Mouse (Mus musculus): ENCODE data around the gene Raver1. TPM values are rescaled to one million over a fixed set of nuclear protein-coding genes. Genes with fewer than 3 reads are reported as not detected.

Gene Raver1
- polyA plus RNA-seq, 1 experiment = 49.2 TPM

DNA sequence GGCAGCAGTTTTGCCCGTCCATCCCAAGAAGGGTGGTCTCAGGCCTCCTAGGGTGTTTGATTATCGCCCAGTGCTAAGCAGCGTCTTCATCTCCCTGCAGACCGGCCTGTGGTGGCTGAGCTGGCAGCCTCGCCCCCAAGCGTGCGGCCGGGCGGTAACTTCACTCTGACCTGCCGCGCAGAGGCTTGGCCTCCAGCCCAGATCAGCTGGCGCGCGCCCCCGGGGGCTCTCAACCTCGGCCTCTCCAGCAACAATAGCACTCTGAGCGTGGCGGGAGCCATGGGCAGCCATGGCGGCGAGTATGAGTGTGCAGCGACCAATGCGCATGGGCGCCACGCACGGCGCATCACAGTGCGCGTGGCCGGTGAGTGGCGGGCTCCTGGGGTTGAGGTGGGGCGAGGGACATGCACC, 54.3 kb downstream of the Raver1 start:
- no peaks in the 10 kb centered on the region for H3K79me2 ChIP-seq (ENCODE audit: control insufficient read depth, insufficient read depth)
- no peak for TF ChIP-seq MAX (IDR thresholded peaks at IDR 0.05)
- TF ChIP-seq USF1 (IDR thresholded peaks at IDR 0.05; ENCODE audit: low read depth) = no peak
- no peak for TF ChIP-seq MYOG (IDR thresholded peaks at IDR 0.05; ENCODE audit: control insufficient read depth, extremely low read depth, insufficient read length)
- TF ChIP-seq FOSL1 (IDR thresholded peaks at IDR 0.05; ENCODE audit: insufficient read depth, low read length, poor library complexity, severe bottlenecking) = no peak
- no peak for TF ChIP-seq MYOD1 (IDR thresholded peaks at IDR 0.05; ENCODE audit: control insufficient read depth, insufficient read length, low read depth)
- TF ChIP-seq CTCF (IDR thresholded peaks at IDR 0.05; ENCODE audit: control insufficient read depth, insufficient read depth, insufficient read length) = no peak
- TF ChIP-seq CEBPB (IDR thresholded peaks at IDR 0.05; ENCODE audit: low read depth) = no peak
- H3K27me3 ChIP-seq (ENCODE audit: control insufficient read depth, insufficient read depth, insufficient read length) = peaks cover 39% of the 10 kb centered on the region
- H3K79me3 ChIP-seq (ENCODE audit: low read depth) = no peaks in the 10 kb centered on the region
- no peak overlapping the region for H3ac ChIP-seq (ENCODE audit: control insufficient read depth, insufficient read length, low read depth)
- no peaks in the 10 kb centered on the region for H3K36me3 ChIP-seq (ENCODE audit: control insufficient read depth, insufficient read depth)
- H3K4me3 ChIP-seq (ENCODE audit: insufficient read depth, poor library complexity, severe bottlenecking) = no peak overlapping the region

DNA sequence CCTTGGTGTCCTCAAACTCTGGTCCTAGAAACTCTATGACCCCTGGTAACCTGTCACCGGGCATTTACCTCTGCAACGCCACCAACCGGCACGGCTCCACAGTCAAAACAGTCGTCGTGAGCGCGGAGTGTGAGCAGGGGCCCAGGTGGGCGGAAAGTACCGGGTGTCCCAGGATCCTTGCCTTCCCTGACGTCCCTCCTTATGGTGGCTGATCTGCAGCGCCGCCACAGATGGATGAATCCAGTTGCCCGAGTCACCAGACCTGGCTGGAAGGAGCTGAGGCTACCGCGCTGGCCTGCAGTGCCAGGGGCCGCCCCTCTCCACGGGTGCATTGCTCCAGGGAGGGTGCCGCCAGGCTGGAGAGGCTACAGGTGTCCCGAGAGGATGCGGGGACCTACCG, 55.1 kb downstream of the Raver1 start:
- Histone ChIP-seq H3K36me3 (ENCODE audit: control insufficient read depth, insufficient read depth) (no peaks in the 10 kb centered on the region), H3K79me3 (ENCODE audit: low read depth) (no peaks in the 10 kb centered on the region), H3K79me2 (ENCODE audit: control insufficient read depth, insufficient read depth) (no peaks in the 10 kb centered on the region), H3ac (ENCODE audit: control insufficient read depth, insufficient read length, low read depth) (no peak overlapping the region), H3K4me3 (ENCODE audit: insufficient read depth, poor library complexity, severe bottlenecking) (no peak overlapping the region), H3K27me3 (ENCODE audit: control insufficient read depth, insufficient read depth, insufficient read length) (peaks cover 39% of the 10 kb centered on the region)
- TF ChIP-seq USF1 (IDR thresholded peaks at IDR 0.05; ENCODE audit: low read depth) (no peak), MYOG (IDR thresholded peaks at IDR 0.05; ENCODE audit: control insufficient read depth, extremely low read depth, insufficient read length) (no peak), MYOD1 (IDR thresholded peaks at IDR 0.05; ENCODE audit: control insufficient read depth, insufficient read length, low read depth) (no peak), CEBPB (IDR thresholded peaks at IDR 0.05; ENCODE audit: low read depth) (no peak), MAX (IDR thresholded peaks at IDR 0.05) (no peak), FOSL1 (IDR thresholded peaks at IDR 0.05; ENCODE audit: insufficient read depth, low read length, poor library complexity, severe bottlenecking) (no peak), CTCF (IDR thresholded peaks at IDR 0.05; ENCODE audit: control insufficient read depth, insufficient read depth, insufficient read length) (no peak)

DNA sequence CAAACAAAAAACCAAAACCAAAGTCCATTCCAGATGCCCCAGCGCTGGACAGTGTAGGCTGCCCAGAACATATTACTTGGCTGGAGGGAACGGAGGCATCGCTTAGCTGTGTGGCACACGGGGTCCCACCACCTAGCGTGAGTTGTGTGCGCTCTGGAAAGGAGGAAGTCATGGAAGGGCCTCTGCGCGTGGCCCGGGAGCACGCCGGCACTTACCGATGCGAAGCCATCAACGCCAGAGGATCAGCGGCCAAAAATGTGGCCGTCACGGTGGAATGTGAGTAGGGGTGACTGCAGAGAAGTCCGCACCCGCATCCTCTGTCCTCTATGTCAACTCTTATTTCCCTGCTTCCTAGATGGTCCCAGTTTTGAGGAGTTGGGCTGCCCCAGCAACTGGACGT, 55.6 kb downstream of the Raver1 start:
- no peaks in the 10 kb centered on the region for H3K36me3 ChIP-seq (ENCODE audit: control insufficient read depth, insufficient read depth)
- H3K79me3 ChIP-seq (ENCODE audit: low read depth) = no peaks in the 10 kb centered on the region
- TF ChIP-seq MAX (IDR thresholded peaks at IDR 0.05) (no peak), USF1 (IDR thresholded peaks at IDR 0.05; ENCODE audit: low read depth) (no peak), MYOG (IDR thresholded peaks at IDR 0.05; ENCODE audit: control insufficient read depth, extremely low read depth, insufficient read length) (no peak), CTCF (IDR thresholded peaks at IDR 0.05; ENCODE audit: control insufficient read depth, insufficient read depth, insufficient read length) (no peak), CEBPB (IDR thresholded peaks at IDR 0.05; ENCODE audit: low read depth) (no peak), MYOD1 (IDR thresholded peaks at IDR 0.05; ENCODE audit: control insufficient read depth, insufficient read length, low read depth) (no peak), FOSL1 (IDR thresholded peaks at IDR 0.05; ENCODE audit: insufficient read depth, low read length, poor library complexity, severe bottlenecking) (no peak)
- no peaks in the 10 kb centered on the region for H3K79me2 ChIP-seq (ENCODE audit: control insufficient read depth, insufficient read depth)
- H3K27me3 ChIP-seq (ENCODE audit: control insufficient read depth, insufficient read depth, insufficient read length) = peaks cover 39% of the 10 kb centered on the region
- H3K4me3 ChIP-seq (ENCODE audit: insufficient read depth, poor library complexity, severe bottlenecking) = no peak overlapping the region
- H3ac ChIP-seq (ENCODE audit: control insufficient read depth, insufficient read length, low read depth) = no peak overlapping the region

DNA sequence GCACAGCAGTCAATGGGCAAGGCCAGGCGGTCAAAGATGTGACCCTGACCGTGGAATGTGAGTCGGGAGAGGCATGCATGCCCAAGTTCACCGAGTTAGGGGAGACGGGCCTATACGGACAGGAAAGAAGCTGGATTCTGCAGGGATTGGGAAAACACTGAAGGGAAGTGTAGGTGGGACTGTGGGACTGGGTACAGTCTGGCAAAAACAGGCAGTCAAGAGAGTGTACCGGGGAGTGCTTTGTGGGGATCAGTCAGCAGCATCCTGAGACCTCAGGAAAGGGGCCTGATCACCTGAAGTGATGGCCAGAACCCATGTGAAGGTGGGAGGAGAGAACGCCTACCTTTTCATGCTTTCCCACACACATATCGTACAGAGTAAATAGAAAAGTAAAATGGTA, 56.2 kb downstream of the Raver1 start:
- TF ChIP-seq MYOG (IDR thresholded peaks at IDR 0.05; ENCODE audit: control insufficient read depth, extremely low read depth, insufficient read length) = no peak
- TF ChIP-seq CEBPB (IDR thresholded peaks at IDR 0.05; ENCODE audit: low read depth) = no peak
- no peak for TF ChIP-seq CTCF (IDR thresholded peaks at IDR 0.05; ENCODE audit: control insufficient read depth, insufficient read depth, insufficient read length)
- no peak for TF ChIP-seq USF1 (IDR thresholded peaks at IDR 0.05; ENCODE audit: low read depth)
- TF ChIP-seq MYOD1 (IDR thresholded peaks at IDR 0.05; ENCODE audit: control insufficient read depth, insufficient read length, low read depth) = no peak
- no peak for TF ChIP-seq MAX (IDR thresholded peaks at IDR 0.05)
- no peak for TF ChIP-seq FOSL1 (IDR thresholded peaks at IDR 0.05; ENCODE audit: insufficient read depth, low read length, poor library complexity, severe bottlenecking)
- no peak overlapping the region for H3ac ChIP-seq (ENCODE audit: control insufficient read depth, insufficient read length, low read depth)
- H3K79me2 ChIP-seq (ENCODE audit: control insufficient read depth, insufficient read depth) = no peaks in the 10 kb centered on the region
- no peaks in the 10 kb centered on the region for H3K79me3 ChIP-seq (ENCODE audit: low read depth)
- no peak overlapping the region for H3K4me3 ChIP-seq (ENCODE audit: insufficient read depth, poor library complexity, severe bottlenecking)
- H3K27me3 ChIP-seq (ENCODE audit: control insufficient read depth, insufficient read depth, insufficient read length) = peaks cover 39% of the 10 kb centered on the region
- H3K36me3 ChIP-seq (ENCODE audit: control insufficient read depth, insufficient read depth) = no peaks in the 10 kb centered on the region

DNA sequence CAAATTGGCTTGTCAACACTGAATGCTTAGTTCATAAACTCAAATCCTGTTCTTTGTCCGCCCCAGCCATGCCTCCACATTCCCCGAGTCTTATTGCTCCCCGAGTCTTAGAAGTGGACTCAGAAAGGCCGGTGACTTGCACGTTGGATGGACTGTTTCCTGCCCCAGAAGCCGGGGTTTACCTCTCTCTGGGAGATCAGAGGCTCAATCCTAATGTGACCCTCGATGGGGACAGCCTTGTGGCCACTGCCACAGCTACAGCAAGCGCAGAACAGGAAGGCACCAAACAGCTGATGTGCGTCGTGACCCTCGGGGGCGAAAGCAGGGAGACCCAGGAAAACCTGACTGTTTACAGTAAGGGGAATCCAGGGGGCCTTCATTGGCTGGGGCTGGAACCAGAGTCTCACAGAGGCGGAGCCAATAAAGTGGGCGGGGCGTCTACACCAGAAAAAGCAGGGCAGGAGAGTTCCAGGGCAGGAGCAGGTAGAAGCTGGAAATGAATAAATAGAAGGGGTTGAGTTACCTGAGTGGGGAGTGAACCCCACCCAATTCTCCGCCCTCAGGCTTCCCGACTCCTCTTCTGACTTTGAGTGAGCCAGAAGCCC, 57.2 kb downstream of the Raver1 start:
- TF ChIP-seq MYOD1 (IDR thresholded peaks at IDR 0.05; ENCODE audit: control insufficient read depth, insufficient read length, low read depth) (no peak), CEBPB (IDR thresholded peaks at IDR 0.05; ENCODE audit: low read depth) (no peak), FOSL1 (IDR thresholded peaks at IDR 0.05; ENCODE audit: insufficient read depth, low read length, poor library complexity, severe bottlenecking) (no peak), CTCF (IDR thresholded peaks at IDR 0.05; ENCODE audit: control insufficient read depth, insufficient read depth, insufficient read length) (no peak)

DNA sequence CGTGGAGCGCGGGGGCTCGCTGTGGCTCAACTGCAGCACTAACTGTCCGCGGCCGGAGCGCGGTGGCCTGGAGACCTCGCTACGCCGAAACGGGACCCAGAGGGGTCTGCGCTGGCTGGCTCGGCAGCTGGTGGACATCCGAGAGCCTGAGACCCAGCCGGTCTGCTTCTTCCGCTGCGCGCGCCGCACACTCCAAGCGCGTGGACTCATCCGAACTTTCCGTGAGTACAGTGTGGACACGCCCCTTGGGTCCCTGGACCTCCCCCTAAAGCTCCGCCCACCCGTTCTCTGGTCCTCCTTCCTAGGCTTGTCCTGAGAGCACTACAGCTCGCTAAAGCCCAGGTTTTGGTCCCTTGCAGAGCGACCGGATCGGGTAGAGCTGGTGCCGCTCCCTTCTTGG, 58.7 kb downstream of the Raver1 start:
- Histone ChIP-seq H3K27me3 (ENCODE audit: control insufficient read depth, insufficient read depth, insufficient read length) (peaks cover 28% of the 10 kb centered on the region), H3K79me3 (ENCODE audit: low read depth) (no peaks in the 10 kb centered on the region)

More for the DNA sequence above, 57.2 kb downstream of the Raver1 start:
- Histone ChIP-seq H3K79me3 (ENCODE audit: low read depth) (no peaks in the 10 kb centered on the region), H3K79me2 (ENCODE audit: control insufficient read depth, insufficient read depth) (no peaks in the 10 kb centered on the region), H3K36me3 (ENCODE audit: control insufficient read depth, insufficient read depth) (no peaks in the 10 kb centered on the region), H3K4me3 (ENCODE audit: insufficient read depth, poor library complexity, severe bottlenecking) (no peak overlapping the region), H3ac (ENCODE audit: control insufficient read depth, insufficient read length, low read depth) (no peak overlapping the region), H3K27me3 (ENCODE audit: control insufficient read depth, insufficient read depth, insufficient read length) (peaks cover 34% of the 10 kb centered on the region)

More for the DNA sequence above, 58.7 kb downstream of the Raver1 start:
- H3ac ChIP-seq (ENCODE audit: control insufficient read depth, insufficient read length, low read depth) = peak overlapping the region; percentile 69
- H3K79me2 ChIP-seq (ENCODE audit: control insufficient read depth, insufficient read depth) = no peaks in the 10 kb centered on the region
- peak overlapping the region; percentile 21 for H3K4me3 ChIP-seq (ENCODE audit: insufficient read depth, poor library complexity, severe bottlenecking)
- TF ChIP-seq MYOD1 (IDR thresholded peaks at IDR 0.05; ENCODE audit: control insufficient read depth, insufficient read length, low read depth) = no peak
- no peak for TF ChIP-seq MAX (IDR thresholded peaks at IDR 0.05)
- TF ChIP-seq CTCF (IDR thresholded peaks at IDR 0.05; ENCODE audit: control insufficient read depth, insufficient read depth, insufficient read length) = no peak
- TF ChIP-seq MYOG (IDR thresholded peaks at IDR 0.05; ENCODE audit: control insufficient read depth, extremely low read depth, insufficient read length) = no peak
- no peak for TF ChIP-seq CEBPB (IDR thresholded peaks at IDR 0.05; ENCODE audit: low read depth)
- TF ChIP-seq FOSL1 (IDR thresholded peaks at IDR 0.05; ENCODE audit: insufficient read depth, low read length, poor library complexity, severe bottlenecking) = no peak
- TF ChIP-seq USF1 (IDR thresholded peaks at IDR 0.05; ENCODE audit: low read depth) = no peak
- H3K36me3 ChIP-seq (ENCODE audit: control insufficient read depth, insufficient read depth) = no peaks in the 10 kb centered on the region
